Mouse (Mus musculus) olfactory bulb, adult 2 months (tissue): Measurements from ENCODE around the gene Tstd2.

Experiments used
- CTCF ChIP-seq: fragments of 200-500 bp; IDR thresholded peaks from 2 replicates; pipeline ENCODE4 v1.5.1; 2012; ENCODE audit warnings: low read depth, mild to moderate bottlenecking, low read length, moderate library complexity; ENCODE audit not compliant: insufficient read depth
- POLR2A ChIP-seq: fragments of 200-500 bp; IDR thresholded peaks from 2 replicates; pipeline ENCODE4 v1.6.1; 2012; ENCODE audit warnings: mild to moderate bottlenecking, low read depth, low read length, moderate library complexity; ENCODE audit not compliant: insufficient read depth

DNA sequence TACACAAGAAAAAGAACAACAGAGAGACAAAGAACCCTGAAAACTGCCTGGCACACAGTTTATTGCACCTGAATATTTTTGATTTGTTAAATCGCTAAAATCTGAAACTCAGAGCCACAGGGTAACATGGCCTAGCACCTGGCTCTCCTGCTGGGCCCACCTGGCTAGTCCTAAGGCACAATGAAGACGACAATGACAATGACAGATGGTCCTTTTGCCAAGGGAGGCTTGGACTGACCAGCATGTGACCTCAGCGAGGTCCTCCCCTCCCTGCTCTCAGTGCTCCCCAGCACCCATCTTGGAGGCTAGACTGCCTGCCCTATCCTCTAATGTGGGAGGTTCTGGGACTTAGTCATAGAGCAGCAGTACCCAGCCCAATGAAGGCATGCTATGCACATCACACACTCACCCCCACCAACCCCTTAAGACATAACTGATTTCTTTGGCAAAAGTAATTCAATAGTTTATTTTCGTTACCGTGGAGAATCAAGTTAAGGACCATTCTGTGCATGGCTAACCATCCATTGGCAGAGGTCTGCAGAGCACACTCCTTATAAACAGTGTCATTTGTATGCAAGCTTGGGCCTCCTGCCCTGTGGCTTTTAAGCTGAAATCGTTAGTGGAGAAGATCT is 68.5 kb downstream of the Tstd2 start:
- TF ChIP-seq POLR2A (no peak), CTCF (no peak)
